Mouse (Mus musculus) common myeloid progenitor, adult 5-6 weeks (primary cell): Measurements from ENCODE around the gene Cst6. TPM values are rescaled to one million over a fixed set of nuclear protein-coding genes. Genes with fewer than 3 reads are reported as not detected.

Source experiments
- ATAC-seq: replicated peaks from 2 replicates; pipeline ENCODE4 v1.8.0; 2016; ENCODE audit warnings: low read depth, mild to moderate bottlenecking, moderate TSS enrichment, inconsistent platforms; ENCODE audit not compliant: poor library complexity, severe bottlenecking
- total RNA-seq: library from RNA; stranded (forward); fragments of 200-1000, 187-1606 nt; gene quantifications from 2 replicates; pipeline ENCODE4 v1.2.3, GENCODE M21; 2017

Cst6 gene
- total RNA-seq, 1 experiment from 2014 or later: not detected

DNA sequence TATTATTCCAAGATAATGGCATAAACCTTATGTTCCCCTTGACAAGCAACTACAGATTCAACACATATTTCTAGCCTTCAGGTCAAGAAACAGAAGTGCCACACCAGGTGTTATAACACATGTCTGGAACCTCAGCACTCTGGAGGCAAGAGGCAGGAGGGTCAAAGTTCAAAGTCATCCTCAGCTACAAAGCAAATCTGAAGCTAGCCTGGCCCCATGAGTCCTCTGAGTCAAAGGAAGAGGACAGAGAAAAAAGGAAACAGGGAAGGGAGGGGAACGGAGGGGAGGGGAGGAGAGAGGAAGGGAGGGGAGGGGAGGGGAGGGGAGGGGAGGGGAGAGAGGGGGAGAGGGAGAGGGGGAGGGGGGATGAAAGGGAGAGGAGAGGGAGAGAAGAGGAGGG is 6.7 kb upstream of the Cst6 start:
- ATAC-seq: no peak

DNA sequence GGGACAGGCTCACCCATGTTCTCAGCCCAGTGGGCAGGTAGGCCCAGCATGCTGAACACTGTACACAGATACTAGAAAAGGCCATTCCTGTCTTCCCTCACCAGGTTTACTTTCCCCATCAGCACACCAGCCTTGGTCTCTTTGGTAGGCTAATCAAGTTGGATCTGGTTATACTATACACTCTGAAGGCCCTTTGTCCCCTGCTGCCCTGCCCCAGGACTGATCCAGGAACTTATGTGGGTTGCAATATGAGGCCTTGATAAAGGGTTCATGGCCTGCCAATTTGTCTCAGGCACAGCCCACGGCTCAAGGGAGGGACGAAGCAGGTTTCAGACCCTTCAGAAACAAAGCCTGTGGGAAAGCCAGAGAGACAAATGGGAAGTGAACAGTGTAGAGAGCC is 4.2 kb upstream of the Cst6 start:
- no peak for ATAC-seq

DNA sequence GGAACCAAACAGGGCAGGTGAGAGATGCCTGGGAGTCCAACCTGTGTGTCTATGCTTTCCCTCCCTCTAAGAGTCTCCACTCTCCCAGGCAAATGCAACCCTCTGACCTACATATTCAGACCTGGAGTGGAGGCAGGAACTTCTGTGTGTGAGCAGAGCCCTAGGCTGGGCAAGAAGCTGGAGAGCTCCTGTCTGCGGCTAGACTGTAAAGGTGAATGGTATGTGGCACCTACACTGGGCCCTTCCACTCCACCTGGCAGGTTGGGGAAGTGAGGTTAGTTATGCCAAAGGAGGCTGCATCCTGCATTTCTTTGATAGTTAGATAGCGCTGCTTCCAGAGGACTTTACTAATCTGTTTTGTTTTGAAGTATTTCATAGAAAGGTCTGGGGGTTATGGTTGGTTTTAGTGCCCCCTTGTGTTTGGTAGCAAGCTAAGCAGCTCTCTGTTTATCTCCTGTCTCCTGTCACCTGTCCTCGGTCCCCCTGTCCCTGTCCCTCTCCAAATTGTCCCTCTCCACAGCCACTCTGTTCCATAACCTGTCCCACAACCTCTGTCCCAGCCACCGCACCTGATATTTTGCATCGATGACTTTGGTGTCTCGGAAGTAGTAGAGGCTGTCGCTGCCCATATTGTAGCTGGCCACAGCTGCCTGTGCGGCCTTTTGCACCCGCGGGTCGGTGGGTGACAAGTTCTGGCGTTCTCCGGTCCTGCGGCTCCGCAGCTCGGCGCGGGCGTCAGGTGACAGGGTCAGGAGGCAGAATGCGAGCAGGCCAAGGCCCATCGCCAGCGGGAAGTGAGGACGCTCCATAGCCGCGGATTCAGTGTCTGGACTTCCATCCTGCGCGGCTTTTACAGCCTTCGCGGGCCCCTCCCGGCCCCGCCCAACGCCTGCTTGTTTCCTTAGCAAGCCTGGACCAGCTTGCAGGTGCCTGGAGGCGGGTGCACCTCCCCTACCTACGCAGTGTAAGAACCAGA is 560 bp downstream of the Cst6 start:
- peak; percentile 67 for ATAC-seq

DNA sequence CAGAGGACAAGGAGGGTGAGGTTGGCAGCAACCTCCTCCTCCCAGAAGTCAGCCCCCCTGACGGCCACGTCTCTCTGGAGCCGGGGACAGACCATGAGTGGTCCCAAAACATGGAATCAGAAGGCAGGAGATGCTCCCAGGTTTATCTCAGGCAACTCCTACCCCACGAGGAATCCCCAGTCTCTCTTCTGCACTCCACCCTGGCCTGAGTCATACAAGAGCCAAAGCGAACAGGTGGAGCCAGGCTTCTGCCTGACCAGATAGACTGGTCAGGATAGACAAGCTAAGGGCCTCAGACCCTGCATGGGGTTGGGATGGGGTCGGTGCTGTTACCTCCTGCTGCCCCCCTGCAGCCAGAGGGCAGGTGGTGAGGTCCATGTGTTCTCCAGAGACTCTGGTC is 1.3 kb downstream of the Cst6 start:
- ATAC-seq: no peak

DNA sequence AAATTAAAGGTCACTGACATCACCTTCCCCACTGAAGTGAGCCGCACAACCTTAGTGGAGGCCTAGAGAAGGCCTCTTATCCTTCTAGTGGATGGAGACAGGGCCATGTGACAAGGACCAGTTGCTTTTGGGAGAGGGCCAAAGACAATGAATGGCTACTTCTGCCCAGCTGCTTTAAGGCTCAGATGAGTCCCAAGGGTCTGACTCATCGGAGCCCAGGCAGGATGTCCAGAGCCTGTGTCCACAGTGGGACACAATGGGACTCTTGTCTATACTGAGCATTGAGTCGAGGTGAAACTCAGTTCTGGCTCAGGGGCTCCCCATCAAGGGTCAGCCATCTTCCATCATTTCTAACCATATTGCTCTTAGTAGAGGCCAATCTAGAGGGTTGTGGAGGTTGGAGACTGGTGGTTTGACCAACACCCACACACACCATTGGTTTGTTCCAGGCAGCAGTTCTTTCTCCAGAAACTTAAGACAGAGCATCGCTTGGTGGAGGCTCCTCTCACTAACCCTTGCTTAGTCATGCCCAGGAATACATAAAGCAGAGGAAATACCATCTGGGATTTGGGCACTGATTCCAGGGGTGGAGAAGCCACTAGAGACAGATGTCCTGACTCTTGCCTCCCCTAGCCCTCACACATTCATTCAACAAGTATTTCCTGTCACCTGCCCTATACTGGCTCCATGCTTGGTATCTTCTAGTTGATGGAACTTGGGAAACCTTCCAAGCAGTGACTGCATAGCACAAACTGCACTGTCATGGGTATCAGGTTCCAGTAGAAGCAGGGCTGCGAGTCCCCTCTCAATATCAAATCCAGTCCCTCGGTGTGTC is 3.9 kb downstream of the Cst6 start:
- ATAC-seq: no peak

DNA sequence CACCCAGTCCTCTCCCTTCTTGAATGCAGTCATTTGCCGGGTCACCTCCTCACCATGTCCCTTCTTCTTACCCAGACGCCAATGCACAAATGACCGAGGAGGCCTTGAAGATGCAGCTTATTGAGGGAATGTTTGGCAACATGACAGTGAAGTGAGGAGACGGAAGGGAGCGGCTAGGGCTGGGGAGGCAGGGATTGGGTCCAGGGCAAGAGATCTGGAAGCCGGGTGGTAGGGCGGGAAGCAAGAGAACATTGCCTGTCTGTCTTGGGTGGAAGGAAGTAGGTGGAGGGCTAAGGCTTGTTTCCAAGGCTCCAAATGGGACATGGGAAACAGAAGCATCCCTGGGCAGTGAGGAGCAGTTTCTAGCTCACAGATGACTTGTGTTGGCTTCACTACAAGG is 8.0 kb downstream of the Cst6 start:
- no peak for ATAC-seq

DNA sequence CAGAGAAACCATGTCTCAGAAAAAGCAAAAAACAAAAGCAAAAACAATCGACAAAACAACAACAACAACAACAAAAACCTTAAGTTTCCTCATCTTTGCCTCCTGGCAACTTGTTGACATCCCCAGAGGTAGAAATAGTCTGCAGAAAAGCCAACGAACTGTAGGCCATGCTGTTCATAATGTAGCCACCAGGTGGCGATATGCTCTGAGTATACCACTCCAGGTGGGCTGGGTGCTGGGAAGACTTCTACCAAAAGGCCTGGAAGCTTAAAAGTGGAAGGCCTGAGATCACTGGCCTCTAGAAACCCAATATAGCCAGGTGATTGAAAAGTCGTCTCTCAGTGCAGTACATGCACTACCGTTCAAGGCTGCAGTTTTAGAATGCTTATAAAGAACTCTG is 11.4 kb downstream of the Cst6 start:
- ATAC-seq: peak; percentile 86

DNA sequence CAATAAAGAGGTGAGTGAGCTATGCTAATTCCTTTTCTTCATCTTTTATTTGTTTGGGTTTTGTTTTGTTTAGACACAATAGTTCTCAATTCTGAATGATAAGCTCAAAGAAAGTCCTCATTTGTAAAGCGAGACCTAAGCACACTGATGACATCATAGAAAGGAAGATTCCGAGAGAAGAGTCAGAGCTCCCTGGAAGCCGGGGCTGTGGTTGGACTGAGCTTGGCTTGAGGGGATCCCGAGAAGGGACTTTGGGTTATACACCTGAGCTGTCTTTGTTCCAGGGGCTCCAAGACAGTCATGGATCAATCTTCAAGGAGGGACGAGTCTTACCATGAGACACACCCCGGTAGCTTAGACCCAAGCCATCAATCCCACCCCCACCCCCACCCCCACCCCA is 13.9 kb downstream of the Cst6 start, which contains the start of gene Catsper1:
Catsper1 (plus strand) TSS at position 301 of the 400 bp plus-strand sequence.
- no peak for ATAC-seq

DNA sequence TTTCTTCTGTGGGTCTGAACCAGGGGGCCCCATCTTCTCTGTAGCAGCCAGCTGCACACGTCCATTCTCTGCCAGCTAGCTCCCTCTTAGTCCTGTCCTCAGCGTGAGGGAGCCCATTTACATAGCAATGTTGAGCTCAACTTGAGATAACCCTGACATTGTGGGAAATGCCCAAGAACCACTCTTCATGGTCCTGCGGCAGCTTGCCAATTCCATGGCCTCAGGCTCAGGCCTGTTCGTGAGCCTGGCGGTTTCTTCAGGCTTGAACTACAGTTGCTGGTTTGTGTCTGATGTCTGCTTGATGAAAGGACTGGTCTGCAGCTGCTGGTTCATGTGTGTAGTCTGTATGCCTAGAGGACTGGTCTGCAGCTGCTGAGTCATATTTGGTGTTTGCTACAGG is 14.6 kb downstream of the Cst6 start:
- ATAC-seq: no peak

DNA sequence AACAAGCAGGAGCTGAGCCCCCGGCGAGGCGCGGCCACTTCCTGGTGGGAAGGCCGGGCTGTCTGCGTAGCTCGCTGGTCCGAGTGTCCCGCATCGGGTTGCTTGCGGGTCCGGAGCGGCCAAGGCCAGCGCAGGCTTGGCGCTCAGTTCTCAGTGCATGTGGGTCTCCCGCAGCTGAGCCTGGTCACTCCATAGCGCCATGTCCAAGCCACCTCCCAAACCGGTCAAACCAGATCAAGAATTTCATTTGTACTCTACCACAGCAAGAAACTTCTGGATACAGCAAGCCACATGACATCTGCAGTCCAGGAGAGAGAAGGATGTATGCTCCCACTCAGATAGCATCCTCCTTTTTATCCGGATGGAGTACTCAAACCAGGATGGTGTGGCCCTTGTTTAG is 21.4 kb downstream of the Cst6 start:
- no peak for ATAC-seq

DNA sequence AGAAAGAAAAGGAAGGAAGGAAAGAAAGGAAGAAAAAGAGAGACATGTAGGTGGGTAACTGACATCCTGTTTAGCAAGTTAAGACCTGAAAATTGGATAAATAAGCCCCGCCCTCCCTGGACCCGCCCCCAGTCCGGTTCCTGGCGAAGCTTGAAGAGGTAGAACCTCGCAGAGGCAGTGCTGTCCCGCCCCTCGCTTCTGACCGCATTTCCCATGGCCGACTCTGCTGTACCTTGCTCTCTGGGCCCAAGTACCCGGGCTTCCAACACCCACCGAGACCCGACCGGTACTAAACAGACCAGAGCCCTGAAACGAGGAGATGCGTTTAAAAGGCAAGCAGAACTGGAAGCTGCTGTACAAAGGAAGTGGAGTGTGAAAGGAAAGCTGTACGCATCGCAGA is 25.6 kb downstream of the Cst6 start:
- 0 out of 2 replicates have a peak, but pooled peaks have one; percentile 54 for ATAC-seq

DNA sequence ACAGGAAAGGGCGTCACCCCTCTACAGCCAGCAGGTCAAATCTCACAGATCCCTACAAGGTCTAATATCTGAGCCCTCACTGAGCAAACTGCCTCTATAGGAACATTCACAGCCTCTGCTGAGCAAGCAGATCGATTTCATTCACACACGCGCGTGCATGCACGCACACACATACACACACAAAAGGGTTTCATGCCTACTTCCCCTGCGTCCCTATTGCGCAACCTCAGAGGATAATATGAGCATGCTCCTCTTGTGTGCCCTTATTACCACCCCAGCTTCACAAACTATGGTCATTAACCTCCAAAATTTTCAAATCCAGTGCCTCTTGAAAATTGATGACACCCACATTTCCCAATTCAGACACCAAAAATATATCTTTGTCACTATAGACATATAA is 36.2 kb downstream of the Cst6 start:
- ATAC-seq: no peak

DNA sequence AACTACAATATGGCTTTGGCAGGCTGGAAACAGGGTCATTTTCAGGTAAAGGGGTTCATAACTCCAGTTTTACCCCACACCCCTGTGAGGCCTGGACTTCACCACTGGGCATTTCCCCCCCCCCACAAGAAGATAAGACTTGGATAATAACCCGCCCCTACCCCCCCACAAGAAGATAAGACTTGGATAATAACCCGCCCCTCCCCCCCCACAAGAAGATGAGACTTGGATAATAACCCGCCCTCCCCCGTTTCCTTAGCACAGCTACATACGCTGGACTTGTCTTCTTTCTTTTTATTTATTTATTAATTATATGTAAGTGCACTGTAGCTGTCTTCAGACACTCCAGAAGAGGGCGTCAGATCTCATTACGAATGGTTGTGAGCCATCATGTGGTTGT is 40.3 kb downstream of the Cst6 start:
- ATAC-seq: no peak

DNA sequence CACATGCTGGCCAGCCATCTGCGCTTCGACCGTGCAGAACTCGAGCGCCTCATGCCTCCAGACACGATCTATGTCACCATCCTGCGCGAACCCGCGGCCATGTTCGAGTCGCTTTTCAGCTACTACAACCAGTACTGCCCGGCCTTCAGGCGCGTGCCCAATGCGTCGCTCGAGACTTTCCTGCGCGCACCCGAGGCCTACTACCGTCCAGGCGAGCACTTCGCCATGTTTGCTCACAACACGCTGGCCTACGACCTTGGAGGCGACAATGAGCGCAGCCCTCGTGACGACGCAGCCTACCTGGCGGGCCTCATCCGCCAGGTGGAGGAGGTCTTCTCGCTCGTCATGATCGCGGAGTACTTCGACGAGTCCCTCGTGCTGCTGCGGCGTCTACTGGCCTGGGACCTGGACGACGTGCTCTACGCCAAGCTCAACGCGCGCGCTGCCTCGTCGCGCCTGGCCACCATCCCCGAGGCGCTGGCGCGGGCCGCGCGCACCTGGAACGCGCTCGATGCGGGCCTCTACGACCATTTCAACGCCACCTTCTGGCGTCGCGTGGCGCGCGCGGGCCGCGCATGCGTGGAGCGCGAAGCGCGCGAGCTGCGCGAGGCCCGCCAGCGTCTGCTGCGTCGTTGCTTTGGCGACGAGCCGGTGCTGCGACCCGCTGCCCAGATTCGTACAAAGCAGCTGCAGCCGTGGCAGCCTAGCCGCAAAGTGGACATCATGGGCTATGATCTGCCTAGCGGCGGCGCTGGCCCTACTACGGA is 42.2 kb downstream of the Cst6 start:
- no peak for ATAC-seq

DNA sequence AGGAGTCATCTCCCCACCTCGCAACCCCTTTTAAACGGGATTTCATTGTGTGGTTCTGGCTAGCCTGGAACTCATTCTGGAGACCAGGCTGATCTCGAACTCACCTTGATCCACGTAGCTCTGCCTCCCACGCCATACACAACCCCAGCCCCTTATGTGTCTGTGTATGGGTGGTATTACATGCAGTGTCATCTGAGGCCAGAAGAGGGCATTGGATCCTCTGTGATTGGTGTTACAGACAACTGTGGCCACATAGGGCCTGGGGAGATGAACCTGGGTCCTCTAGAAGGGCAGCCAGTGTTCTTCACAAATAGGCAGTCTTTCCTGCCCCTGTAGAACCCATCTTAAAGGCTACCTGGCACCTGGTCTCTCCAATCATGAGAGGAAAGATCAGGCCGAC is 43.1 kb downstream of the Cst6 start:
- peak; percentile 30; the same call in 1 of the 2 replicates for ATAC-seq

DNA sequence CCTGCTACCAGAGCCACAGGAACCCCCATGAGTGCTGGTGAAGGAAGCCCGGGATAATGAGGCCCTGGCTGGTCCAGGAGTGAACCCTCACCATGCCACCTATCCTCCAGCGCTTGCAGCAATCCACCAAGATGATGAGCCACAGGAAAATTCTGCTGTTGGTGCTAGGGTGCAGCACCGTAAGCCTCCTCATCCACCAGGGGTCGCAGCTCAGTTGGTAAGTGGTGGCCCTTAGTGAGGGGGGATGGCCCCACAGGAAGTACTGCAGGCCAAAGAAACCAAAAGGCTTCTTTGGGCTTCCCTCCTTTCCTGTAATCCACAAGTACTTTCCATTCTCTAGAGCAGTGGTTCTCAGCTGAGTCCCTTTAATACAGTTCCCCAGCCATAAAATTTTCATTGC is 46.9 kb downstream of the Cst6 start:
- peak; percentile 89 for ATAC-seq

DNA sequence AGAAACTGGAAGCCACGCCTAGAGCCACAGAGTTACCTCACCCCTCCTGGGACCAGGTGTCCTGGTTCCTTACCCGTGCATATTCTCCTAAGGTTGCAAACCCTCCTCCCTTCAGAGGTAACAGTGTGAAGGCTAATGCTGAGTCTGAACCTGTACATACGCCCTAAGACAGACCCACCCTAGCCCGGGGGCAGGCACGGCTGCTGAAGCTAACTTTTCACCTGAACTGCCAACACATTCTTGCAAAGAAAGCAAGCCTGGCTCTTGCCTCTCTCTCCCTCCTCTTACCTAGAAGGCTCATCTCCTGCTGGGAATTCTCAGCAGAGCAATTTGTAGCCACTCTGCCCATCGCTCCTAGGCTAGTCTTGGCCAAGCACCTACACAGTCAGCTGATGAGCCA is 48.8 kb downstream of the Cst6 start:
- ATAC-seq: no peak

DNA sequence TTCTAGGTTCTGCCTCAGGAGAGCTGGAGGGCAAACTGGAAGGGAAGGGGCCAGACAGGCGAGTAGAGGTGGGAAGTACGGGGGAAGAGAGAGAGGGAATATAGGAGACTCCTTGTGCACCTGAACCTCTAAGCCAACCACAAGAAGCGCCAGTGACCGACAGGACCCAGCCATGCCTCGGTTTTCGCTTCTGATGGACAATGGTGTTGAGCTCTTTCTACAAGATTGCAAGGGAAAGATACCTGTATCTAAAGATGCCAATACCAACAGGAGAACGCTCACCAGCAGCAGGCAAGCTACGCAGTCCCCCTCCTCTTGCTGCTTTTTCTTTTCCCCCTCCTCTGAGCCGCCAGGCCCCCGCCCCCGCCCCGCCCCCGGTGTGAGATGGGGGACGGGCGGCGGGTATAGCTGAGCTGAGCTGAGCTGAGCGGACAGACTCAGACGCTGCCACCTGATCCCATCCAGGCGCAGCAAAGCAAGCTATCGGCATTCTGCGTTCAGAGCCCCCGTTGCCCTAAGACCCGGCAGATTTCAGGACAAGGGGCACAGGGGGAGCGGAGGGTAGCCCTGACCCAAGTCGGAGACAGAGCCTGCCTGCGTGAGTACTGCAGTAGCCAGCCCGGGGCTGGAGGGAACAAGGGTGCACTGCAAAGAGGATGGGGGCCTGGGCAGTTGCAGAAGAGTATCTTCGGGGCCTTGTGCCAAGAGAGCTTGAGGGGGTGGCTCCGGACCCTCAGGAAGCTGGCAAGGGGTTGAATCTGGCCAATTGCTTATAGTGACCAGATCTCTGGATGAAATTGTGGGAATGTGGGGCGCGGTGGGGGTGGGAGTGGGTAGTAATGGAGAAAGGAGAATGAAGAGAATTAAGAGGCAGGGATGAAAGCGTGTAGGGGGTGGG is 51.2 kb downstream of the Cst6 start, which contains the start of gene Gal3st3:
Gal3st3 (plus strand) TSS at position 429 of the 898 bp plus-strand sequence.
- no peak for ATAC-seq

DNA sequence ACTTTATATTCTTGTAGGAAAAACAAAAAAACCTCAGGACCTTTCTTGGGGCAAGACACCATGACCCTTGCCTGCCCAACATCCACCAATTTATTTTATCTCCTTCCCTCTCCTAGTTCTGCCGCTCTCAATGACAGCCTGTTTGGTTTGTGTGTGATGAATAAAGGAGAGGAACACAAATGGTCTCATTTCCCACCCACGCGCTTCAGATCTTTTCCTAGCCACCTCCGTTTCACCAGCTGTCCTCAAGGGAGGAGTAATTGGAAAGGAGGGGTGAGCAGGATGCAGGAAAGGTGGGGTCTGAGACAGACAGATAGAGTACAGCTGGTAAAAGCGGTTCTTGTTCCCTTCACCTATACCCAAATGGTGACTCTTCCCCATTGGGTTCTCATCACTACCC is 52.7 kb downstream of the Cst6 start:
- no peak for ATAC-seq
